Mouse (Mus musculus) thymus, adult 18-20 months (tissue): ENCODE data around the gene Slc29a3.
"Not testable (repeated sequence)": the region's sequence is repeated elsewhere in the genome, so short reads cannot be mapped to it uniquely, and the experiment has no call there.

Experiments used
- DNase-seq, 2 experiments: peaks; one replicate each; pipeline ENCODE4 v3.0.0; 2022; ENCODE audit warnings: mixed read lengths in 2 of 2

Gene Slc29a3

DNA sequence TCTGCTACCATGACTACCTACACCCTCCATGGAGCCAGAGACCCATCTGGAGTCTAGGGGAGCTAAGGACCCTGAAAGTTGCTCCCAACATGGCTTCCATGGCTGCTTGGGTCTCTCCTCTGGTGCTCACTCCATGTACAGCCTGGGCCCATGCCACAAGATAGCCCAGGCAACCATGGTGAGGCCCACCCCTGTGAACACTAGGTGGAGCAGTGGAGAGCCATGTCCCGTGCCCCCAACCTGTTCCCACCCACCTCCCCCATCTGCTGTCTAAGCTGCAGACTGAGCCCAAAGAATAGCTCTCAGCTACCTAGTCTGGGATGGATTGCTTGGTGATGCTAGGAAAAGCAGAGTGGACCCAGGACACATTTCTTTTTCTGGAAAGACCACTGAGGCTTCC, 29.2 kb downstream of the Slc29a3 start:
- DNase-seq, result no peak

DNA sequence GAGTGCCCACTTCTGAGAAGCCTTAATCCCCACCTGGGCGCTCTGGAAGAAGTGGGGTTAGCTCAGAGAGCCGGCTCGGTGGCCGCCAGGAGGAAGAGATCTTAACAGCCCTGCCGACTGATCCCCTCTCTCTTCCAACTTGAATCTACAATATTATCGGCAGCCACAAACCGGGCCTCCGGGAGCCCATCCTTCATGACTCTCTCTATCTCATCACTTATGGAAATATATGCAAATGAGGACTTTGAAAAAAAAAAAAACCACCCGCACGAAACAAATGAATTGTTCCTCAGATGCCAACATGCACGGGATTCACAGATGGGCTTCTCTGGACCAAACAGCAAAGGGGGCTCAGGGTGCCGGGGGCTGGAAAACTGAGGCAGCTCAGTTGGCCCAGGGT, 31.0 kb downstream of the Slc29a3 start:
- no peak for DNase-seq

DNA sequence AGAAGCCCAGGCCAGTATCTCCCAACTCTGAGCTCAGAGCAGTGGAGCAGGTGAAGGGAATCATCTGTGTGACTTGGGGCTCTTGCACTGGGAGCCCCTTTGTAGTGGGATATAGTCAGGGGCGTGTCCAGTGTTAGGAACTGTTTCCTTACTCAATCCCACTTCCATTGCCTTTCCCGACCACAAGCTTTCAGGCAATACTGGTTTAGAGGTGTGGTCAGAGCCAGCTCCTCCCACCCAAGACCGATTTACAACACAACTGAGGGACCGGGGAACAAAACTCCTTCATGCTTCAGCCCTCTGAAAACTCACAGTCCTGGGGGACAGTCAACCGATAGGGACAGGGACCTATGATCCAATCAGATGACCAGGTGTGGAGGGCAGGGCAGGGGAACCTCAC, 32.1 kb downstream of the Slc29a3 start:
- DNase-seq, result no peak

DNA sequence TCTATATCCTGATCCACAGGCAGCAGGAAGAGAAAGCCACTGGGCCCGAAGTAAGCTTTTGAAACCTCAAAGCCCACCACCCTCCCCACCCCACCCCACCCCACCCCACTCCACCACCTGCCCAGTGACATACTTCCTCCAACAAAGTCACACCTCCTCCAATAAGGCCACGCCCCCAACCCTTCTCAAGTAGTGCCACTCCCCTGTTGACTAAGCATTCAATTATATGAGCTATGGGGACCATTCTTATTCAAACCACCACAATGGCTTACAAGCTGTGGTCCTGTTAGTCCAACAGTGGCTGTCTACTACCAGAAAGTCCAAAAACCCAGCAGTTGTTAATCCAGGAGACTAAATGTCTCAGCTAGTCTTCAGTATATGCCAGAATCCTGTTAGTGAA, 34.1 kb downstream of the Slc29a3 start:
- DNase-seq, result no peak

DNA sequence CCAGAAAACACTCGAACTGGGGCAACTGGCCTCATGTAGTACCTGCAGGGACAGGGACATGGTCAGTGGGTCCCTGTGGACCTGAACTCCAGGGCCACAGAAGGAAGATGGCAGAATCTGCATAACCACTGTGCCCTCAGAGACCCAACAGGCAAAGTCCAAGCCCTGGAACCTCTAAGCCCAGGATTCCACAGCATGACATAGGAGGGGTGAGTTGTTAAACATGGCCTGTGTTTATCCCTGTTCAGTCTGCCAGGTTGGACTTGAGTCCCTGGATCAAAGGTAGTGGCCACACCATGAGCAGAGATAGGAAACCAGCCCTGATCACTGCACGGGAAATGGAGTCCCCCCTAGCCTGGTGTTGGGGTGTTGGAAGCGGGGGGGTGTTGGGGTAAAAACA, 36.1 kb downstream of the Slc29a3 start:
- no peak for DNase-seq

DNA sequence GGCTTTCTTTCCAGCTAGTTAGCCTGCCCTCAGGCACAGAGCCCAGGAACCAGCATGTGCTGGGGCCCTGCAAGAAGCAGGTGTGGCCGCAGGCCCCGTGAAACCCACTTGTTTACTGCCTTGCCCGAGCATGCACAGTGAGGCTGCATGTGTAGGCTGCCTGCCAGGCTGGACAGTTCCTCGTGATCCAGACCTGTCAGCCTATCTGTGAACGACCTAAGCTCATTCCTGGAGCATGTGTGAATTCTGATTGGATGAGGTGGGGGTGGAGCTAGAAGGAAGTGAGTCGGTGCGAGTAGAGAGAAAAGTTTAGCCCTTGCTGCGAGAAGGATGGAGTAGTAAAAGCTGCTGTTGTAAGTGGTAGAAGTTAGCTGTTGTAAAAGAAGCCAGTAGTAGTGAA, 40.3 kb downstream of the Slc29a3 start:
- DNase-seq, result not testable (repeated sequence)

DNA sequence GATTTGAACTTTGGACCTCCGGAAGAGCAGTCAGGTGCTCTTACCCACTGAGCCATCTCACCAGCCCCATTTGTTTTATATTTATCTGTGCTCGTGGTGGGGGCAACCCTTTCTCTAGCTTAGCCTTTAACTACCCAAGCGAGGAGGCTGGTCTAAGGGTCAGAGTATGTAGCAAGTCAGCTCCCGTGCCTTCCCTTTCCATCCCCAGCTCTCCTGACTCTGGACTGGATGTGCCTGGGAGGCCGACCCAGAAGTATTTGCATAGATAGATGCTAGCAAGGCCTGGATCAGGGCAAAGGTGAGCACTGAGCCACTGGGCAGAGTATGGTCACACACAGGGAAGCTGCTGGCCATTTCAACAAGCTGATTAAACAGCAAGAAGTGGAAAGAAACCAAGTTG, 43.8 kb downstream of the Slc29a3 start:
- DNase-seq, result no peak

DNA sequence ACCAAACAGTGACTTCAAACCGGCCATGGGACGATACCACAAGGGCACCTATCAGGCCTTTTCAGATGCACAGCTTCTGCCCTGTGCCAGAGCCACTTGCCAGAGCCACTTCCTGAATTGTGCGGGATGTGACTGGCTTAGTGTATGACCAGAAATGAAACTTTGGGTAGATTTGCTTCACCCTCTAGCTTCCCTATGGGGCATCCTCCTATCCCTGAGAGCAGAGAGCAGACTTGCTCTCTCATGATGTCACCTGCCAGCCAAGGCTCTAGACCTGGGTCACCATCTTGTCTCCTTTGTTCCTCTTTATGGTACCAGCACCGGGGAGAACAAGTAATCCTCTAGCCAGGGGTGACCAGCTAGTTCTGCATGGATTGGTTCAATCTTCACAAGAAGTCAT, 46.3 kb downstream of the Slc29a3 start:
- DNase-seq, result no peak

DNA sequence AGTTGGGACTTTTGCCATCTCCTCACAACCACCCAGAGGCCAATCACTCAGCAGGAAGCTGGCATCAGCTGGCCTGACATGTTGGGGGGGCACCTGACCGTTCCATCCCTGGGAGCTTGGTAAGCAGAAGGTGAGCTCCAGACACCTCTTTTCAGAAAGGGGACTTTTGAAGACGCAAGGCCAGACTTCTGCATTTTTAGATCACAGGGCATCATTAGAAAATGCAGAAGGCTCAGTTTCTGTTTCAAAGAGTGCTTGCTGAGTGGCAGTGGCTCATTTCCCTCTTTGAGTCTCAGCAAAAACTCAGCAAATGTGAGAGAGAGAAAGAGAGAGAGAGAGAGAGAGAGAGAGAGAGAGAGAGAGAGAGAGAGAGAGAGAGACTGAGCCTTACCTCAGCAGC, 47.5 kb downstream of the Slc29a3 start:
- DNase-seq, result no peak

DNA sequence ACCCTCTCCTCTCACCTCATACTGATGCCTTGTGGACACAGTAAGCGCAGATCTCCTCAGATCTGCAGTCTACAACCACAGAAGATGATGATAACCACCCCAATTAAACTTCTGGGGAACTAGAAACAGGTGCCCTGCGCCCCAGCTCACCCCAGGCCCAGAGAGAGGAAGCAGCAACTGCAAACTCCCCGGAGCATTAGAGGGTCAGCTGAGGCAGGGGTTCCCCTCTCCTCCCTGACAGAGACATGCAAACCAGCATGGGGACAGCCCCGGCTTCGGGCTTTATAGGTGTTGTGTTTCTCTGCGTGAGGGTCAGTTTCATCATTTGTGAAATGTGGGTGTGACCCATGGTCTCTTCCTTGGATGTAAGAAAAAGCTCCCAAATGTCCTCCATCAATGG, 54.8 kb downstream of the Slc29a3 start:
- DNase-seq, result no peak

DNA sequence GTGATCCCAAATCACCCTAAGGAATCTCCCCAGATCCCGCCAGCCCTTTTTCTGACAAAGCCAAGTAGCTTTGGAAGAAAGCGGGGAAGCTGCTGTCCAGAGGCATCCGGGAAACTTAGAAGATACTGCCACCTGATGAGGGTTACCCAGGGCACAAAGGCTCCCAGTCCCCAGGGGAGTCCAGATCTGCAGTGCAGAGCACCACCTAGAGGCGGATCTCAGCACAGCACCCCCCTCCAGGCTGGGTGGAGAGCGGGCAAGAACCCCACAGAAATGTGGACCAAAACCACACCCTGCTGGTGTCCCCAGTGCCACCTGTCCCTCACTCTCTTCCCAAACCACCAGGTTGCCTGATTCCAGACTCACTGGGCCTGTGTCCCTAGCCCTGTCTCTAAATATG, 55.6 kb downstream of the Slc29a3 start:
- peak; percentile 50 to 51 for DNase-seq

DNA sequence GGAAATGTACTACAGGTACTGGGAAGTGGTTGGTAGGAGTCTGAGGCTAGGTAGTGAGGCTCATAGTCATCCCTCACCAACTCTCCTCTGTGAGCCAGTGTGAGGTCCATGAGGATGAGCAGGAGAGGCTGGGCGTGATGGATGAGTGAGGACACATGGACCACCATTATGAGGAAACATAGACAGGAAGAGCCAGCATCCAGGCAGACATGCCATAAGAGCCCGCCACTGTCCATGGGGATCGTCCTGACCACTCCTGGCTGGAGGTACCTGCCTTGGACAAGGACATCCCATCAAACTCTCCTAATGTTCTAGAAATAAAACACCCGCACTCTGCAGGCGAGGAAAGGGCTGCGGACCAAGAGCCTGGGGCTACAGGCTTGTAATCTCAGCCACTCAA, 56.2 kb downstream of the Slc29a3 start, which contains the start of gene Cdh23:
Gene Cdh23 (minus strand): TSS at position 101 of the 400 bp plus-strand sequence.
- DNase-seq, result no peak

DNA sequence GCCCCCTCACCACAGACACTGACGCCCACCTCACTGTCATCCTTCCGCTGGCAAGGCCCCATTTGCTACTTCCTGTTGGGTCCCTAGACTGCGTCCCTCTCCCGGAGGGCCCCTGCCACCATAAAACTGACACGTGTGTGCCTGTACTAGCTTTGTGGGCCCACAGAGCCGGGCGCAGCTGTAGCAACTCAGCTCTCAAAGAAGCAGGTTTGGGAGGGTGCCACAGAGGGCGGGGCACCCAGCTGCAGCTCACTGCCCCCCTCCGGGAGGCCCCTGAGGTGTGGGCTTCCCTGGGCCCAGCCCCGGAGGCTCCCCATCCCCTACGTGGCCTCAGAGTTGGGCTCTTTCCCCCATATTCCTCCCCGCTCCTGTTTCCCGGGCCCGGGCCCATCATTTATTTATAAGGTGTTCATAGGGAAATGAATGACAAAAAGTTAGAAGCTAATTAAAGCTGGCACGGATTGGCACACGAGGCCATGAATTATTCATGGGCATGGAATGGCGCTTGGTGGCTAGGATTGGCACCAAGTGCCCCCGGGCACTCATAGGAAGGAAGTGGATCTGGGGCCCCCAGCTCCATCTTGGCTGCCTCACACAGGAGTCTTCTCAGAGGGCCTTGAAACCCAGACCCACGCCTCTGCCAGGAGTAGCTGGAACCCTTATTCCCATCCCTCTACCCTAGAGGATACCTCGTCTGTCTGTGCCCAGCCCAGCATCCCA, 60.8 kb downstream of the Slc29a3 start:
- peak; percentile 61 to 76 for DNase-seq

DNA sequence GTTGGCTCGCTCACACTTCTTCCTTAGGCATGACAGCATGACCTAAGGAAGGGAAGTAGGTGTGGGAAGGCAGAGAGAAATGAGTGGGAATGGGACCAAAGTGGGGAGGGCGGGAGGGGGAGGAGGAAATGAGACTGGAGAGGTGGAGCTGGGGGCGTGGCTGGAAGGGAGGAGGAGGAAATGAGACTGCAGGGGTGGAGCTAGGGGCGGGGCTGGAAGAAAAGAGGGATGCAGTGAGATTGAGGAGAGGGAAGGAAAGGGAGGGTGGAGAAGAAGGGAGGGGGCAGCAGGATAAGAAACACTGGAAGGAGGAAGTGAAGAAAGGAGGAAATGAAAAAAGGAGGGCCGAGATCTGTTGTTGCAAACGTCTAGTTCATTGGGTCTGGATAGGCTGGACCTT, 61.6 kb downstream of the Slc29a3 start:
- DNase-seq, result no peak

DNA sequence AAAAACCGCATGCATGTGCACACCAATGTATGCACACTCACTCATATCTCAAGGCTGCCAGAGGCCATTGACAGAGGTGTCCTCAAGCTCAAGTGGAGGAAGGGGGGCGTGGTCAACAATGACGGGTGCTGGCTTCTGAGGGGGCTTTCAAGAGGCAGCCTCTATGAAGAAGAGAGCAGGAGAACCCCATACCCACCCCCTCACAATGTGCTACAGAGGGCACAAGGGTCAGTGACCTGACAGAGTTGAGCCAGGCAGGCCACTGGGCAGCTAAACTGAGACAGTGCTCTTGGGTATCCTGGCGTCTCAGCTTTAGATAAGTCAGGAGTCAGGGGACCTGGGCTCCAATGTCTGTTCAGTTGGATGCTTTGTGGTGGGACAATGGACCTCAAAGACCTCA, 63.2 kb downstream of the Slc29a3 start:
- no peak for DNase-seq

DNA sequence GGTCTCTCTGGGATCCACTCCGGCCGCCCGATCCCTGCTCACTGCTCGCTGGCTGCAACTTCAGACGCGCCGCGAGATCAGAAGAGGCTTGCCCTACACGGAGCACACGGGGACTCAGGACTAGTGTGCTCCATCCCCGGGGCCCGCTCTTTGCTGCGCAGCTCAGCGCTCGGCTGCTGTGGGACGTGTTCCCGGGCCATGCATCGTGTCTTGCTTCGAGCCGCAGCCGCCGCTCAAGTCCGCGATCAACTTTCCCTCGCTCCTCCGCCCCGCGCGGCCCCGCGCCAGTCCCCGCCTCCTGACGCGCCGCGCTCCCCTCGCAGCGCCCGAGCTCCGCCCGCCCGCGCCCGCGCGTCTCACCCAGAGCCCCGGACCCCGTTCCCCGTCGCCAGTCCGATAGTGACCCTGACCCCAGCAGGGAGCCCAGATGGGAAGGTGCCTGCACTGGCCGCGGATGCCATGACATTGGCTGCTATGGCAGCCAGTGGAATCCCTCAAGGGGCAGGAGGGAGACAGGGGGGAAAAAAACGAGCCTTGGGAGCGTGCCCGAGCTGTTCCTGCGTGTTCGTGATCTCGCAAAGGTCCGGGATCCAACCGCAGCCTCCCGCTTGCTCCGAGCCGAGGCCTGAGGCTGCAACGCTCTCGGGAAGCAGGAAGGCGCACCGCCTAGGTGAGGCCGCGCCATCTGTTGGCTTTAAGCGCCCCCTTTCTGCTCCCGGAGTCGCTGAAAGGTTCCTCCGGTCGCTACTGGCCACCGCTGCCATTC, 65.4 kb downstream of the Slc29a3 start:
- peak; percentile 32 to 33 for DNase-seq

DNA sequence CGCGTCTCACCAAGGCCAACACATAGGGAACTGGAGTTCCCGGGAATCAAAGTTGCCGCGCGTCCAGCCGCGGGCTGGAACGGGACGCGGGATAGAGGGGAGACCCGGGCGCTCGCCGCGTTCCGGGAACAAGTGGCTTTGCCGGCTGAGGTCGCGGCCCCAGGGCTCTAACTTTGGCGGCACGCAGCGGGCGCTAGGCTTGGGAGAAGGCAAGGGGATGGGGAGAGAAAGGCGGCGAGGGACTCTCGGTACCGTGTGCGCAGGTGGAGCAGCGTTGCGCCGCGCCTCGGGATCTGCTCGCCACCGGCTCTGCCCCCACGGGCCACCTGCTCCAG, 66.0 kb downstream of the Slc29a3 start:
- no peak for DNase-seq

DNA sequence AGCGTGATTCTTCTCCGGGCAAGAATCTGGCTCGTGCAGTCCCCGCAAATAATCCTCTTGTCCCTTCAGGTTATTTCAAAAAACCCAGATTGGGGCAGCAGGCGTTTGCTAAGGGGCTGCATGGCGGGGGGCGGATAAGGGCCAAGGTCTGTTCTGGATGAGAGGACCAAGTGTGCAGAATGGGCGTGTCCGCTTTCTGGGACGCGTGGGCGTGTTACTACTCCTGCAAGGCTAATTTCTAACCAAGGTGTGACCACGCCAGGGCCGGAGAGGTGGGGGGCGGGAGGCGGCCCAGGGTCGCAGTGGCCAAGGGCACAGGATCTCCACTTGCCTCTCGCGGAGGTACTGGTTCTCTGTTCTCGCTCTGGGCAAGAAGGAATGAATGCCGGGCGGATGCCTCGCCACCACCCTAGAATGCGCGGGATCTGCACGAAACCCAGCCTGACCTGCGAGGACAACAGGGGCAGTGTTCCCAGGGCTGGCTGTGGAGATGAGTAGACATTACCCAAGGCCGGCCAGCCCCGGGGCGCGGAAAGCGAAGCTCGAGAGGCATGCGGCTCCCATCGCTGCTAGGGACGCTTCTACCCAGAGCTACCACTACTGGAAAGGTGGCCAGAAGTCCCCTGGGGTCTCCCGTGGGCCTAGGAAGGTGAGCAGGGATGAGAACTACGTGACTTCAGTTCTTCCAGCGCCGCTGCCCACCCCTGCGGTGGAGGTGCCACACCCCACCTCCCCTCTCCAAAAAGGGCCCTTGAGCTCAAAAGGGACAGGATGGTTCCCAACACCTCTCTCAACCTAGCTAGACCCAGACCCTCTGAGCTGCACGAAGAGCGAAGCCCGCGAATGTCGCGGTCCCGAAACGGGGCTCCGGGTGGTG, 66.6 kb downstream of the Slc29a3 start:
- DNase-seq, result no peak

DNA sequence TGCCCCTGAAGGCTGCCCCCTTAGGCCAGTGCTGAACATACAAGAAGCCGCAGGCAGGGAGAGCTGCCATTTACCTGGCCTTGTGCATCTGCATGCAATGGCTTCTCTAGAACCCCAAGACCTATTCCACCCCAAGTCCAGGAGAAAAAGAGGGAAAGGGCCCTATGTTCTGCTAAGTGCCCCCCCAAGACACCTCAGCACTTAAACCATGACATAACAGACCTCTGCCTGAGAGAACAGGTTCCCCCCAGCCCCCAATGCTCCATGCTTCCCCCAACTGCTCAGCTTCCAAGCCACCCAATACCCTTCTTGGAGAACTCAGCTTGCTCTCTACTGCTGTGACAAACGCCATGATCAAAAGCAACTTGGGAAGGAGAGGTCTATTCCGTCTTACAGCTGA, 73.7 kb downstream of the Slc29a3 start:
- no peak for DNase-seq

DNA sequence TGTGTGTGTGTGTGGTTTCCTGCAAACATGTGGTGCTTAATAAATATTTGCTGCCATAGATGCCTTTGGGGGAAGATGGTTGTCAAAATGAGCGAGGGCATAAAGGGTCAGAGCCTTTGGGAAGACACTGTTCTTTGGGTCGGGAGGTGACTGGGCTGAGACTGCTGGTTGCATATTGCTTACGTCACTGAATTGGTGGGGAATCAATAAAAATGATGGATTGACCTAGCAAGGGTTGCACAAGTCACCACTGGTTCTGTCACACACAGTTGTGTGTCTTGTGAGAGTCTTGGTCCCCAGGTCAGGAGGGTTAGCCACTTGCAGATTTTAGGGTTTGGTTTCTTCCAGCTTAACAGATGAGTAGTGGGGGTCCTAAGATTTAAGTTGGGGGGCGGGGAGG, 75.3 kb downstream of the Slc29a3 start:
- DNase-seq, result no peak

DNA sequence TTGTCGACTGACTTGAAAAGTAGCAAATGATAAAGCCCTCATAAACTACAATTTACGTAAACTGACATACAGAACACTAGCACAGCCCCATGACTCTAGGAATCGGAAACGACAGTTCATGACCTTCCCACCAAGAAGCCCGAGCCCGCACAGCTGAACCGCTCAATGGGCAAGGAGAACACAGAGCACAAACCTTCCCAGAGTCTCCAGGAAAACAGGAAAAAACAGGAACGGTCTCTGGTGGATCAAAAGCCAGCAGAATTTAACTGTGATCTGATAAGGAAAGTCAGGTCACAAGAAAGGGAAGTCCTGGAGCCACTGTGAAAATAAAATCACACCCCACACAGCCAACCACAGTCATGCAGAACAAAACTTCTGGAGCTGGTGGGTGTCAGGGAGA, 82.4 kb downstream of the Slc29a3 start:
- DNase-seq, result no peak

DNA sequence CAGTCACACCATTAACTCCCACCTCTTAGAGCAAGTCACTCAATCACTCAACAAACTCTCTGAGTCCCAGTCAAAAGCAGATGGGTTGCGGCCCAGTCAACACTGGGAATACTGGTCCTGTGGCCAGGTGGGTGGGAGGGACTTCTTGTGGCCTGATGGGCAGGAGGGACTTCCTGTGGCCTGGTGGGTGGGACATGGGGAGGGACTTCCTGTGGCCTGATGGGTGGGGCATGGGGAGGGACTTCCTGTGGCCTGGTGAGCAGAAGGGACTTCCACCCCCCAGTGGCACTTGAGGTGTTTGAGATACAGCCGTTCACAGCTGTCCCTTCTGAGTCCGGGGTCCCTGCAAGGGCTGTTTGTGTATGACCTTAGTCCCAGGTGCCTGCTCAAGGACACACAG, 84.0 kb downstream of the Slc29a3 start:
- no peak for DNase-seq
